Mouse (Mus musculus) hindbrain, postnatal 0 days (tissue): ENCODE results near the gene Defb42. TPM values are rescaled to one million over a fixed set of nuclear protein-coding genes. Genes with fewer than 3 reads are reported as not detected.

Experiments
- ATAC-seq: fragments of 200-750 bp; cut with Nextera tagmentation; 2 replicates; pipeline ENCODE4 v1.8.0; 2017; ENCODE audit warnings: mild to moderate bottlenecking, moderate TSS enrichment, moderate library complexity
- DNase-seq: peaks from one replicate; pipeline ENCODE4 v3.0.0-alpha.2; 2015; ENCODE audit warnings: low spot score
- H3K27ac ChIP-seq: fragments of 300-500 bp; sonication (generic); 2 replicates; pipeline ENCODE4 v1.5.1; 2014; ENCODE audit warnings: mild to moderate bottlenecking
- H3K27me3 ChIP-seq: fragments of 300-500 bp; sonication (generic); 2 replicates; pipeline ENCODE4 v1.6.1; 2014; ENCODE audit warnings: low read length, mixed read lengths; ENCODE audit not compliant: insufficient read depth
- H3K36me3 ChIP-seq: fragments of 300-500 bp; sonication (generic); 2 replicates; pipeline ENCODE4 v1.6.1; 2014; ENCODE audit warnings: low read length, mixed read lengths; ENCODE audit not compliant: insufficient read depth
- H3K4me1 ChIP-seq: fragments of 300-500 bp; sonication (generic); 2 replicates; pipeline ENCODE4 v1.6.1; 2014; ENCODE audit warnings: antibody characterized with exemption, low read length, mixed read lengths; ENCODE audit not compliant: insufficient read depth
- H3K4me2 ChIP-seq: fragments of 300-500 bp; sonication (generic); 2 replicates; pipeline ENCODE4 v1.6.1; 2014; ENCODE audit warnings: low read depth, mild to moderate bottlenecking, low read length, moderate library complexity, mixed read lengths
- H3K4me3 ChIP-seq: fragments of 300-500 bp; sonication (generic); 2 replicates; pipeline ENCODE4 v1.5.1; 2014; ENCODE audit warnings: low read length
- H3K9ac ChIP-seq: fragments of 300-500 bp; sonication (generic); replicated peaks from 2 replicates; pipeline ENCODE4 v1.6.1; 2014; ENCODE audit warnings: mild to moderate bottlenecking, low read length, moderate library complexity, mixed read lengths
- H3K9me3 ChIP-seq: fragments of 300-500 bp; sonication (generic); 2 replicates; pipeline ENCODE4 v1.6.1; 2016; ENCODE audit warnings: low read length, mixed read lengths
- CTCF ChIP-seq: IDR thresholded peaks from 2 replicates; pipeline ENCODE4 v1.5.1; 2016; ENCODE audit warnings: antibody characterized with exemption, control low read depth, low read depth
- WGBS: fragments of 180-500 bp; shearing (Covaris S2); extraction: QIAGEN DNeasy Blood & Tissue Kit; methylation state at CpG from one replicate; pipeline ENCODE4 v1.1.7; 2014; 5-methylcytosine and 5-hydroxymethylcytosine counted together
- polyA plus RNA-seq: library from polyadenylated mRNA; unstranded; fragments of >200 nt; fragmentation: Nextera tagmentation; extraction: Ambion mirVana; gene quantifications from 2 replicates; pipeline ENCODE4 v1.2.1, GENCODE M21; 2015
- total RNA-seq: library from RNA; depleted of rRNA; stranded (reverse); fragments of >200 nt; gene quantifications from 2 replicates; pipeline ENCODE4 v1.2.3, GENCODE M21; 2014; rRNA removed

Gene Defb42
- total RNA-seq (0.21 TPM in 1 of 2 replicates, not detected in the other), polyA plus RNA-seq (0.95 and 2.0 TPM in 2 replicates)

DNA sequence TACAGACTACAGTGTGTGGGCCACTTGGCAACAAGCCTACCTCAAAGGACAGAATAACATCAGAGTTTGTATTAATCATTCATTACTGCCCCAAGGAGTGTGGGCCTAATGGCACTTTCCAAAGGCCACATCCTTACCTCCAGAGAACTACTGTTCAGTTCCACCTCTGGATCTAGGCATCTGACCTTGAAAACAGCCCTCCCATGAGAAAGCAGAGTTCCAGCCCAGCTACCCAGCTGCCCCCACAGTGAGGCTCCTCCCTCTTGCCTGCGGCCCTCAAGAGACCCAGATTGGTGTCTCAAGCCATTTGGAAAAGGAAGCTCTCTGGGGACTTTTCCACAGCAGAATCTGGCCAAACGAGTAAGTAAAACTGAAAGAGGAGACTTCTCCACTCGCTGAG is at the start of gene Defb42:
Defb42 (plus strand) TSS at position 301 of the 400 bp plus-strand sequence.
- TF ChIP-seq CTCF: no peak
- no peaks in the 10 kb centered on the region for H3K36me3 ChIP-seq
- ATAC-seq (no peak), DNase-seq (no peak)
- no peak within 1 kb of the TSS for H3K27ac ChIP-seq
- H3K4me1 ChIP-seq: no peaks in the 10 kb centered on the region
- 87% methylated on average over 3 of the region's 3 CpGs for WGBS
- no peaks in the 10 kb centered on the region for H3K27me3 ChIP-seq
- H3K4me2 ChIP-seq: no peak within 1 kb of the TSS
- H3K9me3 ChIP-seq: no peaks in the 10 kb centered on the region
- no peak within 1 kb of the TSS for H3K9ac ChIP-seq
- no peak within 1 kb of the TSS for H3K4me3 ChIP-seq

- H3K27ac ChIP-seq: no peak within 1 kb of the TSS
- no peaks in the 10 kb centered on the region for H3K4me1 ChIP-seq
- no peak within 1 kb of the TSS for H3K4me3 ChIP-seq
- no peak within 1 kb of the TSS for H3K4me2 ChIP-seq
- WGBS: 79% methylated on average over 8 of the region's 8 CpGs
- ATAC-seq: no peak
- H3K27me3 ChIP-seq: no peaks in the 10 kb centered on the region
- H3K9ac ChIP-seq: no peak within 1 kb of the TSS
- no peaks in the 10 kb centered on the region for H3K9me3 ChIP-seq
- no peaks in the 10 kb centered on the region for H3K36me3 ChIP-seq
- no peak for TF ChIP-seq CTCF
- DNase-seq: no peak
These were observed 49.0 kb upstream of the Defb42 start, which contains the start of gene Defb47 for GRCm38 (mm10) chr14:62997777-62998176. Defb47 (plus strand) TSS chr14:62998077.

GRCm38 (mm10) chr14:62998977-62999376 is 47.8 kb upstream of the Defb42 start:
- TF ChIP-seq CTCF: no peak
- Histone ChIP-seq H3K9ac (no peak overlapping the region), H3K36me3 (no peaks in the 10 kb centered on the region), H3K27me3 (no peaks in the 10 kb centered on the region), H3K27ac (no peak overlapping the region), H3K4me3 (no peak overlapping the region), H3K9me3 (no peaks in the 10 kb centered on the region), H3K4me2 (no peak overlapping the region), H3K4me1 (no peaks in the 10 kb centered on the region)
- WGBS: 85% methylated on average over 4 of the region's 4 CpGs
- ATAC-seq (no peak), DNase-seq (no peak)

GRCm38 (mm10) chr14:63002588-63002987 is 44.2 kb upstream of the Defb42 start:
- no peak overlapping the region for H3K4me2 ChIP-seq
- ATAC-seq (no peak), DNase-seq (no peak)
- no peak overlapping the region for H3K27ac ChIP-seq
- H3K27me3 ChIP-seq: no peaks in the 10 kb centered on the region
- WGBS: 54% methylated on average over 2 of the region's 2 CpGs
- no peaks in the 10 kb centered on the region for H3K9me3 ChIP-seq
- no peaks in the 10 kb centered on the region for H3K4me1 ChIP-seq
- TF ChIP-seq CTCF: no peak
- no peak overlapping the region for H3K9ac ChIP-seq
- no peak overlapping the region for H3K4me3 ChIP-seq
- H3K36me3 ChIP-seq: no peaks in the 10 kb centered on the region

- Histone ChIP-seq H3K4me3 (no peak within 1 kb of the TSS), H3K36me3 (no peaks in the 10 kb centered on the region), H3K9ac (no peak within 1 kb of the TSS), H3K9me3 (no peaks in the 10 kb centered on the region), H3K27me3 (no peaks in the 10 kb centered on the region), H3K4me2 (no peak within 1 kb of the TSS), H3K27ac (no peak within 1 kb of the TSS), H3K4me1 (no peaks in the 10 kb centered on the region)
- no peak for TF ChIP-seq CTCF
- DNase-seq (no peak), ATAC-seq (no peak)
- WGBS: 95% methylated on average over 5 of the region's 5 CpGs
These were observed 35.3 kb upstream of the Defb42 start, which contains the start of gene Defb43 for GRCm38 (mm10) chr14:63011471-63011870. Defb43 (plus strand) TSS chr14:63011771.

DNA sequence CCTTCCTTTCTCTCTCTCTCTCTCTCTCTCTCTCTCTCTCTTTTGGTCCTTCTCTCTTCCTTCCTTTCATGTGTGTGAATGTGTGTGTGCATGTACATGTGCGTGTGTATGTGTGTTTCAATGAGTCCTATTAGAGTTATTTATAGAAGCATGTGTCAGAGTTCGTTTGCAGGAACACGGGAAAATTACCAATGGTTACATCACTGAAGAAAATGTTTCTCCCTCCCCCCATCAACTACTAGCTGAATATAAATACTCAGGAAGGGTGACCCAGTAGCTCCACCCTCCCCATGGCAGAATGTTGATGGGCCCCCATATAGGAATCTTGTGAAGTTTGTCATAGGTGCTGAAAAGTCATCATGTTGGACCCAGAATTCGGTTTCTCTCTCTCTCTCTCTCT is 33.7 kb upstream of the Defb42 start:
- H3K4me1 ChIP-seq: no peaks in the 10 kb centered on the region

GRCm38 (mm10) chr14:63014667-63015066 is 32.1 kb upstream of the Defb42 start:
- TF ChIP-seq CTCF: no peak
- DNase-seq (no peak), ATAC-seq (no peak)
- H3K27me3 ChIP-seq: no peaks in the 10 kb centered on the region
- WGBS: 90% methylated on average over 4 of the region's 4 CpGs
- no peak overlapping the region for H3K27ac ChIP-seq
- no peaks in the 10 kb centered on the region for H3K36me3 ChIP-seq
- H3K4me2 ChIP-seq: no peak overlapping the region
- no peaks in the 10 kb centered on the region for H3K9me3 ChIP-seq
- no peaks in the 10 kb centered on the region for H3K4me1 ChIP-seq
- no peak overlapping the region for H3K4me3 ChIP-seq
- H3K9ac ChIP-seq: no peak overlapping the region

More for the DNA sequence above, 33.7 kb upstream of the Defb42 start:
- DNase-seq (no peak), ATAC-seq (no peak)
- Histone ChIP-seq H3K27me3 (no peaks in the 10 kb centered on the region), H3K27ac (no peak overlapping the region), H3K4me2 (no peak overlapping the region), H3K4me3 (no peak overlapping the region), H3K9me3 (no peaks in the 10 kb centered on the region), H3K36me3 (no peaks in the 10 kb centered on the region), H3K9ac (no peak overlapping the region)
- WGBS: 81% methylated on average over 4 of the region's 4 CpGs
- TF ChIP-seq CTCF: no peak
